Mouse (Mus musculus): Measurements from ENCODE around the gene Ece1. TPM values are rescaled to one million over a fixed set of nuclear protein-coding genes. Genes with fewer than 3 reads are reported as not detected.

Gene Ece1
- polyA plus RNA-seq, 1 experiment from 2014 or later = 39.0 TPM

GRCm38 (mm10) chr4:137932554-137933178, 70.6 kb downstream of the Ece1 start:
- Histone ChIP-seq H3K9ac (no peak overlapping the region), H3K9me3 (no peaks in the 10 kb centered on the region), H3K4me2 (no peak overlapping the region), H3K4me1 (peaks cover 43% of the 10 kb centered on the region), H3K36me3 (peaks cover 44% of the 10 kb centered on the region), H3K4me3 (no peak overlapping the region), H3K27ac (peak overlapping the region; percentile 50; the same call in 1 of the 2 replicates), H3K27me3 (no peaks in the 10 kb centered on the region)
- WGBS = 28% methylated on average over 6 of the region's 6 CpGs
- ATAC-seq (ENCODE audit: insufficient number of reproducible peaks, low FRiP score, low TSS enrichment, low read depth) = no peak

DNA sequence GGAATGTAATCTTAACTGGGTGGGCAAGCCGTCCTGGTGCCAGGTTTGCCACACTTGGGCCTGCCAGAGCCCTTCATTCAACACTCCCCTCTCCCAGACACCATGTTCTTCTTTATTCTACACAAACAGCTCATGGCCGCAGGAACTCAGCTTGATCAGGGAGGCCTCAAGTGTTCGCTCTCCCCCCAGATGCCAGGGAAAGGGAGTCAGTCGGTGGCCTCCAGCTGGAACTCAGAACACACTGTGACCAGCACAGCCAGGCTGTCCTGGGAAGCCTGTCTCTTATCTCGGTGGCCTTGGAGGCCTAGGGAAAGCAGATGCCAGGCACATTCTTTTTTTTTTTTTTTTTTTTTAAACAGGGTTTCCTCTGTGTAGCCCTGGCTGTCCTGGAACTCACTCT, 71.3 kb downstream of the Ece1 start:
- Histone ChIP-seq H3K36me3 (peaks cover 46% of the 10 kb centered on the region), H3K27me3 (no peaks in the 10 kb centered on the region), H3K27ac (no peak overlapping the region), H3K4me1 (peaks cover 37% of the 10 kb centered on the region), H3K9ac (no peak overlapping the region), H3K9me3 (no peaks in the 10 kb centered on the region), H3K4me3 (no peak overlapping the region), H3K4me2 (no peak overlapping the region)
- ATAC-seq (ENCODE audit: insufficient number of reproducible peaks, low FRiP score, low TSS enrichment, low read depth) = no peak
- WGBS = 57% methylated on average over 5 of the region's 5 CpGs

DNA sequence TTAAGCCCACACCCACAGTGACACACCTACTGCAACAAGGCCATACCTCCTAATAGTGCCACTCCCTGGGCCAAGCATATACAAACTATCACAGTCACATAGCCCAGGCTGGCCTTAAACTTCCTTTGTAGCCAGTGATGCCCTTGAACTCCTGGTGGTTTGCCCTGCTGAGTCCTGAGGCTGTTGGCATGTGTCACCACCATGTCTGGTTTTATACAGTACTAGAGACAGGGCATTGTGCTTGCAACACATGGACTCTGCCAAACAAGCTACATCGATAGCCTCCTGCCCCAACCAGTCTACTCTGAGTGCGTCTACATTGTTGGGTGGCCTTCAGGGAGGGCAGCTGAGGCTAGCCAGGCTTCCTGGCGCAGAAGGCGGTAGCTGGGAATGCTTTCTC, 74.1 kb downstream of the Ece1 start:
- no peak overlapping the region for H3K4me3 ChIP-seq
- 84% methylated on average over 4 of the region's 4 CpGs for WGBS
- H3K9me3 ChIP-seq = no peaks in the 10 kb centered on the region
- no peak overlapping the region for H3K4me2 ChIP-seq
- peaks cover 16% of the 10 kb centered on the region for H3K4me1 ChIP-seq
- H3K36me3 ChIP-seq = peaks cover 72% of the 10 kb centered on the region
- H3K27ac ChIP-seq = no peak overlapping the region
- H3K27me3 ChIP-seq = no peaks in the 10 kb centered on the region
- no peak overlapping the region for H3K9ac ChIP-seq
- ATAC-seq (ENCODE audit: insufficient number of reproducible peaks, low FRiP score, low TSS enrichment, low read depth) = no peak

- Histone ChIP-seq H3K4me2 (no peak overlapping the region), H3K4me1 (0 out of 2 replicates have a peak, but pooled peaks cover 4% of the 10 kb centered on the region), H3K9me3 (no peaks in the 10 kb centered on the region), H3K9ac (no peak overlapping the region), H3K36me3 (peaks cover 78% of the 10 kb centered on the region), H3K27me3 (no peaks in the 10 kb centered on the region), H3K27ac (no peak overlapping the region), H3K4me3 (no peak overlapping the region)
- no peak for ATAC-seq (ENCODE audit: insufficient number of reproducible peaks, low FRiP score, low TSS enrichment, low read depth)
- 93% methylated on average over 10 of the region's 10 CpGs for WGBS
These were observed 78.0 kb downstream of the Ece1 start for GRCm38 (mm10) chr4:137940061-137940460.

DNA sequence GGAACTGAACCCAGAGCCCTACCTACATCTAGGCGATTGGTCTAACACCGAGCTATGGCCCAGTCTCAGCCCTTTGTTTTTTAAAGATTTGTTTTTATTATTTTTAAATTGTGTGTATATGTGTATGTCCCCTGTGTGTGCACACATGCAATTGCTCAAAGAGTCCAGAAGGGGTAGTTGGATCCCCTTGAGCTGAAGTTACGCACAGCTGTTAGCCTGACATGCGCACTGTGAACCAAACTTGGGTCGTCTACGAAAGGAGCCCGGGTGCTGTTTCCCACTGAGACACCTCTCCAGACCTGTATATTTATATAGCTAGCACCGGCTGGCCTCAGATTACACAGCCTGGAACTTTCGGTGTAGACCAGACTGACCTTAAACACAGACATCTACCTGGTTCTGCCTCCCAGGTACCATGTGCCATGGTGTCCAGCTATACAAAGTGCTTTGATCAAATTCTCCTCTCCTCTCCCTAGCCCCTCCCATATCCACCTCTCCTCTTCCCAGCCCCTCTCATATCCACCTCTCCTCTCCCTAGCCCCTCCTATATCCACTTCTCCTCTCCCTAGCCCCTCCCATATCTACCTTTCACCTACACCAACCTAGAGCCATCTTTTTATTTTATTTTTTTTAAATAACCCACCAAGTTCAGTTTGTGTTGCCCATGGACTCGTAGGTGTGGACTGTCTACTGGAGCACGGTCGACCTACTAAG, 79.3 kb downstream of the Ece1 start:
- no peak overlapping the region for H3K4me3 ChIP-seq
- no peak overlapping the region for H3K27ac ChIP-seq
- WGBS = 90% methylated on average over 12 of the region's 12 CpGs
- H3K36me3 ChIP-seq = peaks cover 80% of the 10 kb centered on the region
- H3K9me3 ChIP-seq = no peaks in the 10 kb centered on the region
- no peak overlapping the region for H3K9ac ChIP-seq
- no peak for ATAC-seq (ENCODE audit: insufficient number of reproducible peaks, low FRiP score, low TSS enrichment, low read depth)
- 0 out of 2 replicates have a peak, but pooled peaks cover 4% of the 10 kb centered on the region for H3K4me1 ChIP-seq
- no peaks in the 10 kb centered on the region for H3K27me3 ChIP-seq
- H3K4me2 ChIP-seq = no peak overlapping the region

- Histone ChIP-seq H3K36me3 (peaks cover 77% of the 10 kb centered on the region), H3K9ac (no peak overlapping the region), H3K4me1 (0 out of 2 replicates have a peak, but pooled peaks cover 4% of the 10 kb centered on the region), H3K4me3 (no peak overlapping the region), H3K27ac (peak overlapping the region; percentile 14; the same call in 1 of the 2 replicates), H3K9me3 (no peaks in the 10 kb centered on the region), H3K27me3 (no peaks in the 10 kb centered on the region), H3K4me2 (no peak overlapping the region)
- 67% methylated on average over 17 of the region's 17 CpGs for WGBS
- ATAC-seq (ENCODE audit: insufficient number of reproducible peaks, low FRiP score, low TSS enrichment, low read depth) = no peak
These were observed 80.1 kb downstream of the Ece1 start for GRCm38 (mm10) chr4:137941871-137942781.

- H3K9ac ChIP-seq = no peak overlapping the region
- no peaks in the 10 kb centered on the region for H3K27me3 ChIP-seq
- 0 out of 2 replicates have a peak, but pooled peaks cover 4% of the 10 kb centered on the region for H3K4me1 ChIP-seq
- H3K36me3 ChIP-seq = peaks cover 75% of the 10 kb centered on the region
- no peaks in the 10 kb centered on the region for H3K9me3 ChIP-seq
- peak overlapping the region; percentile 14; the same call in 1 of the 2 replicates for H3K27ac ChIP-seq
- H3K4me3 ChIP-seq = no peak overlapping the region
- H3K4me2 ChIP-seq = no peak overlapping the region
- 72% methylated on average over 9 of the region's 9 CpGs for WGBS
- no peak for ATAC-seq (ENCODE audit: insufficient number of reproducible peaks, low FRiP score, low TSS enrichment, low read depth)
These were observed 80.9 kb downstream of the Ece1 start for GRCm38 (mm10) chr4:137942782-137943486.

- no peaks in the 10 kb centered on the region for H3K27me3 ChIP-seq
- H3K9me3 ChIP-seq = no peaks in the 10 kb centered on the region
- no peak overlapping the region for H3K9ac ChIP-seq
- WGBS = 88% methylated on average over 10 of the region's 10 CpGs
- H3K36me3 ChIP-seq = peaks cover 75% of the 10 kb centered on the region
- H3K4me3 ChIP-seq = no peak overlapping the region
- ATAC-seq (ENCODE audit: insufficient number of reproducible peaks, low FRiP score, low TSS enrichment, low read depth) = no peak
- H3K4me2 ChIP-seq = no peak overlapping the region
- 0 out of 2 replicates have a peak, but pooled peaks cover 4% of the 10 kb centered on the region for H3K4me1 ChIP-seq
- H3K27ac ChIP-seq = no peak overlapping the region
These were observed 81.5 kb downstream of the Ece1 start for GRCm38 (mm10) chr4:137943540-137943939.

DNA sequence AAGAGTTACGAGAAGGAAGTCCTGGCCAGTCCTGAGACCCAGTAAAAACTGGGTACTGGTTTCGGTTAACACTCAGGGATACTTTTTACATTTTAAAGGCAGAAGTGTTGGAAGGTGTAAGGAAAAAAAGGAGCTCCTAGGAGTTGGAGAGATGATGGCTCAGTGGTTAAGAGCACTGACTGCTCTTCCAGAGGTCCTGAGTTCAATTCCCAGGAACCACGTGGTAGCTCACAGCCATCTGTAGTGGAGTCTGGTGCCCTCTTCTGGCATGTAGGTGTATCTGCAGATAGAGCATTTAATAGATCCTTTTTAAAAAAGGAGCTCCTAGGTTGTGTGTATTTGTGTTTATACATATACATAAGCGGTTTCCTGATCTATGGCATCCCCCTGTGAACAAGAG, 83.3 kb downstream of the Ece1 start:
- peaks cover 75% of the 10 kb centered on the region for H3K36me3 ChIP-seq
- WGBS = 74% methylated on average over 4 of the region's 4 CpGs
- H3K4me2 ChIP-seq = no peak overlapping the region
- 0 out of 2 replicates have a peak, but pooled peaks cover 4% of the 10 kb centered on the region for H3K4me1 ChIP-seq
- no peaks in the 10 kb centered on the region for H3K9me3 ChIP-seq
- H3K9ac ChIP-seq = no peak overlapping the region
- no peak overlapping the region for H3K27ac ChIP-seq
- no peak for ATAC-seq (ENCODE audit: insufficient number of reproducible peaks, low FRiP score, low TSS enrichment, low read depth)
- H3K27me3 ChIP-seq = no peaks in the 10 kb centered on the region
- no peak overlapping the region for H3K4me3 ChIP-seq

- 0 out of 2 replicates have a peak, but pooled peaks cover 4% of the 10 kb centered on the region for H3K4me1 ChIP-seq
- no peaks in the 10 kb centered on the region for H3K27me3 ChIP-seq
- no peak overlapping the region for H3K27ac ChIP-seq
- 88% methylated on average over 11 of the region's 11 CpGs for WGBS
- no peak overlapping the region for H3K4me3 ChIP-seq
- no peak overlapping the region for H3K9ac ChIP-seq
- H3K9me3 ChIP-seq = no peaks in the 10 kb centered on the region
- H3K4me2 ChIP-seq = no peak overlapping the region
- ATAC-seq (ENCODE audit: insufficient number of reproducible peaks, low FRiP score, low TSS enrichment, low read depth) = no peak
- H3K36me3 ChIP-seq = peaks cover 79% of the 10 kb centered on the region
These were observed 84.4 kb downstream of the Ece1 start for GRCm38 (mm10) chr4:137946419-137946818.

DNA sequence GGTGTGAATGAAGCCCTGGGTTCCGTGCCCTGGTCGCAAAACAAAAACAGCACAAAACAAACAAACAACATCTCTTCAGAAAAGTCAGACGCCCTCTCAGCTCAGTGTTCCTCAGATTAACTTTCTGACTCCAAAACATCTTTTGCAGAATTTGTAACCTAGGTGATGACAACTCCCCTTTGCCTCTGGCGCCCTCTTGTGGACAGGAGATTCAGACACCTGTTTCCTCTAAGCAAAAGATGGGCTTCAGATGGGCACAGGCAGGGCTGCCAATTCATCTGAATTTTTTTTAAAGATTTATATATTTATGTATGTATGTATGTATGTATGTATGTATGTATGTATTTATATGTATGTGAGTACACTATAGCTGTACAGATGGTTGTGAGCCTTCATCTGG, 90.8 kb downstream of the Ece1 start:
- Histone ChIP-seq H3K9me3 (no peaks in the 10 kb centered on the region), H3K36me3 (peaks cover 82% of the 10 kb centered on the region), H3K4me1 (no peaks in the 10 kb centered on the region)

More for the DNA sequence above, 90.8 kb downstream of the Ece1 start:
- Histone ChIP-seq H3K4me3 (no peak overlapping the region), H3K27ac (no peak overlapping the region), H3K9ac (no peak overlapping the region), H3K27me3 (no peaks in the 10 kb centered on the region), H3K4me2 (no peak overlapping the region)
- WGBS = 32% methylated on average over 4 of the region's 4 CpGs
- ATAC-seq (ENCODE audit: insufficient number of reproducible peaks, low FRiP score, low TSS enrichment, low read depth) = no peak
